In genomic region chr1:74808078-74808477, GRCm38 (mm10) we compare ENCODE assay signal across 8 mouse cellular contexts. TPM values are rescaled to one million over a fixed set of nuclear protein-coding genes. Genes with fewer than 3 reads are reported as not detected.
DNase-seq lines count a peak whose midpoint lies in the region; ATAC-seq and TF ChIP-seq lines count a peak whose summit lies in the region.

No protein-coding gene starts in this region.

- no peak for TF ChIP-seq EP300 in MEL (IDR thresholded peaks at IDR 0.05; ENCODE audit: low read depth in 1 of 2, low read length in 2 of 2)

- ATAC-seq in hindbrain, embryonic 11.5 days (ENCODE audit: low FRiP score): peak; percentile 58

- no peak overlapping the region for H3K4me3 ChIP-seq in MEL (ENCODE audit: control insufficient read depth in 1 of 2, insufficient read depth in 1 of 2, low read depth in 2 of 2, low read length in 2 of 2)
- no peak overlapping the region for H3K4me3 ChIP-seq in hindbrain, embryonic 11.5 days (ENCODE audit: low read depth, low read length)

- peak; percentile 83 to 85 (median 85) for TF ChIP-seq CTCF in MEL (IDR thresholded peaks at IDR 0.05 in 2 of 3, conservative IDR thresholded peaks at IDR 0.05 in 1 of 3; ENCODE audit: control insufficient read depth in 1 of 3, insufficient read depth in 1 of 3, low read depth in 2 of 3, low read length in 3 of 3, poor library complexity in 1 of 3, severe bottlenecking in 1 of 3)

- H3K79me2 ChIP-seq in MEL (ENCODE audit: control insufficient read depth, insufficient read depth, low read length, poor library complexity): no peaks in the 10 kb centered on the region

- no peaks in the 10 kb centered on the region for H3K9me3 ChIP-seq in MEL (replicated peaks; ENCODE audit: insufficient read depth, low read length)
- H3K9me3 ChIP-seq in hindbrain, embryonic 11.5 days (ENCODE audit: control insufficient read depth, low read length): no peaks in the 10 kb centered on the region

- peaks cover 2 to 5% of the 10 kb centered on the region in 2 experiments for H3K27me3 ChIP-seq in MEL (ENCODE audit: control insufficient read depth in 1 of 2, insufficient read depth in 2 of 2, low read length in 2 of 2)
- peaks cover 58% of the 10 kb centered on the region for H3K27me3 ChIP-seq in hindbrain, embryonic 11.5 days (ENCODE audit: control insufficient read depth, insufficient read depth, low read length)

- H3K27ac ChIP-seq in MEL (ENCODE audit: control insufficient read depth, low read depth, low read length): no peak overlapping the region
- H3K27ac ChIP-seq in hindbrain, embryonic 11.5 days (ENCODE audit: low read depth, low read length): no peak overlapping the region

- no peaks in the 10 kb centered on the region for H3K36me3 ChIP-seq in MEL (ENCODE audit: control insufficient read depth in 1 of 2, insufficient read depth in 2 of 2, low read length in 2 of 2)
- no peaks in the 10 kb centered on the region for H3K36me3 ChIP-seq in hindbrain, embryonic 11.5 days (ENCODE audit: control insufficient read depth, insufficient read depth, low read length)

- TF ChIP-seq RAD21 in MEL (IDR thresholded peaks at IDR 0.05; ENCODE audit: low read depth, low read length): peak; percentile 63

- 0 out of 4 replicates have a peak, but pooled peaks cover 0 to 3% of the 10 kb centered on the region in 2 experiments for H3K4me1 ChIP-seq in MEL (ENCODE audit: control insufficient read depth in 1 of 2, insufficient read depth in 2 of 2, low read length in 2 of 2)
- H3K4me1 ChIP-seq in hindbrain, embryonic 11.5 days (replicated peaks; ENCODE audit: control insufficient read depth, insufficient read depth, low read length): peaks cover 30% of the 10 kb centered on the region

- TF ChIP-seq POLR2A in MEL (IDR thresholded peaks at IDR 0.05; ENCODE audit: control insufficient read depth in 1 of 2, insufficient read depth in 1 of 2, low read depth in 1 of 2, low read length in 2 of 2, poor library complexity in 1 of 2): no peak

- no peak overlapping the region for H3K9ac ChIP-seq in MEL (ENCODE audit: control insufficient read depth, low read depth, low read length, poor library complexity, severe bottlenecking)
- H3K9ac ChIP-seq in hindbrain, embryonic 11.5 days (ENCODE audit: low read depth, low read length): no peak overlapping the region

- peak overlapping the region; percentile 60 for H3K4me2 ChIP-seq in hindbrain, embryonic 11.5 days (replicated peaks; ENCODE audit: low read depth, low read length)

- peak; percentile 78 for DNase-seq in MEL (ENCODE audit: low read depth, low spot score)
- DNase-seq in cerebellum, adult 8-10 months: peak; percentile 73
- DNase-seq in frontal cortex, adult 2 months (ENCODE audit: extremely low spot score in 1 of 2, low spot score in 1 of 2): peak; percentile 86 to 97
- DNase-seq in hindbrain, embryonic 11.5 days (ENCODE audit: low spot score): peak; percentile 98
- DNase-seq in layer of hippocampus, postnatal 10 days (ENCODE audit: low spot score in 2 of 2): peak; percentile 94 to 96
- DNase-seq in lung, postnatal 14 days: peak; percentile 95
- peak; percentile 75 for DNase-seq in retina, adult 2 months (ENCODE audit: low read depth, low spot score)
- peak; percentile 89 for DNase-seq in thymus, postnatal 25 days

- under 1% methylated on average over 16 of the region's 16 CpGs for WGBS in hindbrain, embryonic 11.5 days

TF ChIP-seq in MEL, 35 proteins besides CTCF, POLR2A, EP300 and RAD21:
- TF ChIP-seq ZNF384 (IDR thresholded peaks at IDR 0.05; ENCODE audit: low read depth, low read length) (0 out of 2 replicates have a peak, but pooled peaks have one; percentile 17), KAT2A (conservative IDR thresholded peaks at IDR 0.05; ENCODE audit: low read depth, low read length) (no peak), GATA1 (IDR thresholded peaks at IDR 0.05; ENCODE audit: low read depth, low read length) (no peak), MAFK (IDR thresholded peaks at IDR 0.05; ENCODE audit: borderline replicate concordance, low read depth, low read length) (no peak), TCF12 (IDR thresholded peaks at IDR 0.05; ENCODE audit: low read depth, low read length) (no peak), TBP (IDR thresholded peaks at IDR 0.05; ENCODE audit: low read depth, low read length) (no peak), POLR2AphosphoS2 (IDR thresholded peaks at IDR 0.05; ENCODE audit: low read length) (no peak), USF1 (IDR thresholded peaks at IDR 0.05; ENCODE audit: low read depth, low read length) (no peak), MEF2A (IDR thresholded peaks at IDR 0.05; ENCODE audit: extremely low read depth, insufficient replicate concordance, low read depth, low read length, poor library complexity, severe bottlenecking) (no peak), ZC3H11A (IDR thresholded peaks at IDR 0.05; ENCODE audit: low read depth, low read length) (peak; percentile 21; the same call in 1 of the 2 replicates), SIN3A (IDR thresholded peaks at IDR 0.05; ENCODE audit: low read length) (no peak), MAX (IDR thresholded peaks at IDR 0.05; ENCODE audit: low read length) (peak; percentile 61), MYC (IDR thresholded peaks at IDR 0.05; ENCODE audit: low read depth, low read length) (no peak), HCFC1 (IDR thresholded peaks at IDR 0.05; ENCODE audit: low read depth, low read length) (no peak), E2F4 (IDR thresholded peaks at IDR 0.05; ENCODE audit: borderline replicate concordance, low read depth, low read length) (no peak), BHLHE40 (IDR thresholded peaks at IDR 0.05; ENCODE audit: borderline replicate concordance, low read depth, low read length) (no peak), SMC3 (IDR thresholded peaks at IDR 0.05; ENCODE audit: low read depth, low read length) (peak; percentile 59)

RNA-seq across cellular contexts. Expression of gene Wnt10a, which starts 16.8 kb away (rescaled TPM):
- not detected in 2 replicates for total RNA-seq in MEL (2012; rRNA removed)
- polyA plus RNA-seq in MEL (2012; ENCODE audit: insufficient read depth in 1 of 2, insufficient read length in 2 of 2, low read depth in 1 of 2, low replicate concordance in 2 of 2, missing spikeins in 1 of 2): not detected
- 6.0 and 7.2 TPM in 2 replicates for polyA plus RNA-seq in frontal cortex, adult 2 months (2012; rRNA removed)
- 1.6 and 2.0 TPM in 2 replicates for polyA plus RNA-seq in hindbrain, embryonic 11.5 days (2014; fragmentation: Nextera tagmentation; extraction: Ambion mirVana)
- 1 to 10 TPM; 1.1 to 1.2 TPM for total RNA-seq in layer of hippocampus, postnatal 10 days (2021)

RNA-seq across cellular contexts. Expression of gene Wnt6, which starts 36.4 kb away (rescaled TPM):
- total RNA-seq in MEL (2012; rRNA removed): 0.20 TPM in 1 of 2 replicates, not detected in the other
- not detected for polyA plus RNA-seq in MEL (2012; ENCODE audit: insufficient read depth in 1 of 2, insufficient read length in 2 of 2, low read depth in 1 of 2, low replicate concordance in 2 of 2, missing spikeins in 1 of 2)
- 7.9 and 8.9 TPM in 2 replicates for polyA plus RNA-seq in frontal cortex, adult 2 months (2012; rRNA removed)
- polyA plus RNA-seq in hindbrain, embryonic 11.5 days (2014; fragmentation: Nextera tagmentation; extraction: Ambion mirVana): 6.7 and 10.0 TPM in 2 replicates
- 1 to 10 TPM in 1 of 2 experiments, under 1 TPM in 1; 0.75 to 1.3 TPM for total RNA-seq in layer of hippocampus, postnatal 10 days (2021)

RNA-seq across cellular contexts. Expression of gene Cdk5r2, which starts 46.7 kb away (rescaled TPM):
- total RNA-seq in MEL (2012; rRNA removed): not detected in 2 replicates
- polyA plus RNA-seq in MEL (2012; ENCODE audit: insufficient read depth in 1 of 2, insufficient read length in 2 of 2, low read depth in 1 of 2, low replicate concordance in 2 of 2, missing spikeins in 1 of 2): not detected
- 224 and 291 TPM in 2 replicates for polyA plus RNA-seq in frontal cortex, adult 2 months (2012; rRNA removed)
- polyA plus RNA-seq in hindbrain, embryonic 11.5 days (2014; fragmentation: Nextera tagmentation; extraction: Ambion mirVana): 4.6 and 5.3 TPM in 2 replicates
- 100 to 1,000 TPM; 286 to 311 TPM for total RNA-seq in layer of hippocampus, postnatal 10 days (2021)

RNA-seq across cellular contexts. Expression of gene Prkag3, which starts 59.1 kb away (rescaled TPM):
- total RNA-seq in MEL (2012; rRNA removed): not detected in 2 replicates
- under 1 TPM in 1 of 2 experiments, not detected in 1; 0.03 TPM for polyA plus RNA-seq in MEL (2012; ENCODE audit: insufficient read depth in 1 of 2, insufficient read length in 2 of 2, low read depth in 1 of 2, low replicate concordance in 2 of 2, missing spikeins in 1 of 2)
- 0.76 and 0.88 TPM in 2 replicates for polyA plus RNA-seq in frontal cortex, adult 2 months (2012; rRNA removed)
- polyA plus RNA-seq in hindbrain, embryonic 11.5 days (2014; fragmentation: Nextera tagmentation; extraction: Ambion mirVana): 0.22 TPM in 1 of 2 replicates, not detected in the other
- total RNA-seq in layer of hippocampus, postnatal 10 days (2021): not detected

Comparison
In these comparisons a context has a peak if more than half of its experiments do, and no peak if none do; other contexts are left out.
1. RNA of gene Cdk5r2, which starts 46.7 kb away (polyA plus RNA-seq): 224 to 291 TPM in frontal cortex, adult 2 months; 4.6 to 5.3 TPM in hindbrain, embryonic 11.5 days and not detected in MEL; every median in the first group is over 10 times any median in the second.
2. Peak in every context shown above with its lines, with median percentiles within 50 percentile points of each other: DNase-seq.